Mouse (Mus musculus): ENCODE data around the gene Gucd1.
"Not testable (repeated sequence)": the region's sequence is repeated elsewhere in the genome, so short reads cannot be mapped to it uniquely, and the experiment has no call there.

Gucd1 gene

DNA sequence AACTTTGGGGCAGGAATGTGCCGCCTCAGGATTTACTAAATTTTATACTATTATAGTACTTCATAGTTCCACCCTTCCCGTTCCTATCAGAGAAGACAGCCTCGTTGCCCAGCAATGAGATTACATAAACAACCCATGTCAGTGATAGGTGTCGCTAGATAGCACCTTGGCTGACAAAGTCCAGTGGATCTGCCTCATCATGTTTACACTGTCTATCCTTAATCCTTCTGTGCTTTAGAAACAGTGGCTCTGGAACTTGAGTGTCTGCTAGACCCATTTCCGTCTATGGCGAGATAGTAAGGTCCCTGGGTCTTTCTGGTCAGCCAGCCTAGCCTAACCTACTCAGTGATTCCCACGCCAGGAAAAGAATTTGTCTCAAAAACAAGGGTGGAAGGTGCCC, 17.4 kb downstream of the Gucd1 start:
- DNase-seq: no peak

- no peak for DNase-seq
These were observed 18.0 kb downstream of the Gucd1 start for GRCm38 (mm10) chr10:75499791-75500190.

GRCm38 (mm10) chr10:75499214-75499613, 18.6 kb downstream of the Gucd1 start:
- not testable (repeated sequence) for DNase-seq

DNA sequence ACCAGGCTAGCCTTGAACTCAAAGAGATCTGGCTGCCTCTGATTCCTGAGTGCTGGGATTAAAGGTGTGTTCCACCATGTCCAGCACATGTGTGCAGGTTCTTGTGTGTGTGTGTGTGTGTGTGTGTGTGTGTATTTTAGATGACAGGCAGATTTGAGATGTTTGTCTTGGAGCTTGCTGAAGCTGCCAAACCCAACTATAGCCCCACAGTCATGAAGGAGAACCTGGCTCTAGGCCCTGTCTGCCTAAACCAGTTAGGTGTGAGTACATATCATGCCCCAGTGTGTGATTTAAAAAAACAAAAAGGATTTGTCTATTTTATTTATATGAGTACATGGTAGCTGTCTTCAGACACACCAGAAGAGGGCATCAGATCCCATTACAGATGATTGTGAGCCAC, 21.9 kb downstream of the Gucd1 start:
- DNase-seq: no peak

DNA sequence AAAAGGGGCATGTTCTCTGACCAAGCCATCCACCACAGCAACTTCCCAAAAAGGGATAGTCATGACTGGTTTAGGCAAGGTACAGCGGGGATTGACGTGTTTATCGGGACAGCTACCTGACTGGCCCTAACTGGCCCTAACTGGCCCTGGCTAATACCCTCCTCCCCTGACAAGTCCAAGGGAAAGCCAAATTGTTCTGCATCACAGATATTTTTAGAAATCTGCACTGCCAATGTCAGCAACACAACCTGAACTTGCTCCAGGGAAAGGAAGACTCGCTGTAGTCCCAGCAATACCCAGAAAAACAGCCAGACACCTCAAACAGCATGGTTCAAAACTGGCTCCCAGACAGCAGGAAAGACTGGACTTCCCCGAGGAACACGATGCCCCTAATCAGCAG, 22.5 kb downstream of the Gucd1 start:
- DNase-seq: no peak

DNA sequence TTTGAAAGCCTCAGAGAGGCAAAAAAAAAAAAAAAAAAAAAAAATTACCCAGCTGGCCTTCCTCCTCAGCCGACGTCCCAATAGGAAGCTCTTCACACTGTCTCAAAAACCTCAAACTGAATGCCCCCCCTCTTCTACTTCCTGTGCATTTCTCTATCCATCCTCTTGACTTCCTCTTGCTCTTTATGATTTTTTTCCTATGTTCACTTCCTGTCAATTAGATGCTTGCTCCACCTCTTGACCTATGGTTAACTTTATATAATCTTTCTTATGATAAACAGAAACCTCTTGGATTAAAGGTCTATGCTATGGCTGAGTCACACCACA, 25.9 kb downstream of the Gucd1 start:
- no peak for DNase-seq

DNA sequence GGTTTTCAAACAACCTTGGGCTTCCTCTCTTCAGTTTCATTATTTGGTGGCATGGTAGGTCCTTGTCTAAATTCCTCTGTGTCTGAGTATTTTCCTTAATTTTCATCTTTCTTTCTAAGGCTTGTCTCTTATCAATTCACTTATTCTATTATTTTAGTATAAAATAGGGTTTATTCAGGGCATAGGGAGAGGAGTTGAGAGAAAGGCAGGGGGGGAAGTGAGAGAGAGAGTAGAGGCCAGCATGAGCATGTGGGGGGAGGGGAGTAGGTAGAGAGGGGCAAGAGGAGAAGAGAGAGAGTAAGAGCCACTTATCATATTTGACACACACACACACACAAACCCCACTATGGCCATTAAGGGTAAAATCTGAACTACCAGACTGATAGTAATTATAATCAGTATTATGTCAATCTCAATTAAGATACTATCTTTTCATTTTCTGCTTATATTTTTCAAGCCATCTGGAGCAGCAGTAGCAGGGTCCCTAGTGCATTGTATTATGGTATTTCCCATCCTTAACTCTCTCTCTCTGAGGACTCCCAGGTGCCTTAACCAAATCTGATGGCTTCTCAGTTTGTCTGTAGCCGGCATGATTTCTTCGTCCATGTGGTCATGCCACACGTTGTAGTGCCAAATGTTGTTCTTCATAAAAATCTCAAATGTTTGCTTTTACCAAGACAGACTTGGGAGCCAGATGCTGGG, 26.4 kb downstream of the Gucd1 start:
- DNase-seq: no peak

DNA sequence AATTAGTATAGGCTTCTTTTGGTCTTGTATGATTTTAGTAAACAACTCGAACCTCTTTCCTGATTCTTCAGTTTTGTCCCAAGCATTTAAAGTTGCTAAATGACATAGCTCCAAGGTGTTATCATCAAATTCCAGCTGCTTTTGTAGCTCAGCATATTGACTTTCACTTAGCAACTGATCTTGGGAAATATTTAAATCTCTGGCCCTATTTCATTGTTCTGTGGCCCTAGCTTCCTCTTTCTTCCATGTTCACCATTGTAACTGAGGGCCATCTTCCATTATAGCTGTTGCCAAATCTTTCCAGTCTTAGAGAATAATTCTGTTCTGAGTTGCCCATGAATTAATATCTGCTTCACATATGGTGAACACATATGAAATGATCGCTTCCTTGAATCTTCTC, 27.0 kb downstream of the Gucd1 start:
- DNase-seq: no peak

DNA sequence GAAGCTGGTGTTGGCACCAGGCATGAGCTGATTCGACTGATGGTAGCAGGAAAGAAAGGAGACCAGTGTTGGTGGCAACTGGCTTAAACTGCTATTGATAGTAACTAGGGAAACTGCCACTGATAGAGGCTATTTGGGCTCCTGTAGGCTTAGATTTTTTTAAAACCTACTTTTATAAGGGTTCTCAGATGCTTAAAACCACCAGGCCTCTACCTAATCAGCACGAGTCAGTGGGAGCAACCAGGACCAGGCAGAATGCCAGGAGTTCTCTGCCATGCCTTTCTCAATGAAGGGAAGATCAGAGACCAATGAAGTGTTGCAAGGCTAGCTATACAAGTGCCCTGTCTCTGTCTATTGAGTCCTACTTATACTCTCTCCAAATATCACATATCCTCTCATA, 28.2 kb downstream of the Gucd1 start:
- DNase-seq: no peak

GRCm38 (mm10) chr10:75487131-75487530, 30.6 kb downstream of the Gucd1 start:
- DNase-seq: no peak

- DNase-seq: peak; percentile 80
These were observed 31.4 kb downstream of the Gucd1 start for GRCm38 (mm10) chr10:75486086-75486979.

DNA sequence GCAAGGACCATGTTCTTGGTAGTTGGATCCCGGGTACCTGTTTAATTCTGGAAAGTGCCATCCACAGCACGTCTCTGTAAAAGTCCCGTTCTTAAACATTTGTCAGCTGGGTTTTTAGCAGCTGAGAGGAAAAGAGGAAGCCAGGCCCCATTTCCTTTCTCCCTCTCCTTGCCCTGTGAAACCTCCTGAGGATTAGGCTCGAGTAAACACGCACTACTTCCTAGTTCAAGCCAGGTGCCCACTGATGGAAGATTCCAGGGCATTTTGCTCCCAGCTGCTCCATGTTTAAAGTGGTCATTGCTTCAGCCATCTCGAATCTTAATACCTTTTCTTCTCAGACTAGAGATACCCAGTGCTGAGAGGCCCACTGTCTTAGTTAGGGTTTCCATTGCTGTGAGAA, 33.0 kb downstream of the Gucd1 start:
- no peak for DNase-seq

GRCm38 (mm10) chr10:75484066-75484465, 33.7 kb downstream of the Gucd1 start:
- DNase-seq: no peak

- DNase-seq: no peak
These were observed 34.8 kb downstream of the Gucd1 start for GRCm38 (mm10) chr10:75482919-75483483.

DNA sequence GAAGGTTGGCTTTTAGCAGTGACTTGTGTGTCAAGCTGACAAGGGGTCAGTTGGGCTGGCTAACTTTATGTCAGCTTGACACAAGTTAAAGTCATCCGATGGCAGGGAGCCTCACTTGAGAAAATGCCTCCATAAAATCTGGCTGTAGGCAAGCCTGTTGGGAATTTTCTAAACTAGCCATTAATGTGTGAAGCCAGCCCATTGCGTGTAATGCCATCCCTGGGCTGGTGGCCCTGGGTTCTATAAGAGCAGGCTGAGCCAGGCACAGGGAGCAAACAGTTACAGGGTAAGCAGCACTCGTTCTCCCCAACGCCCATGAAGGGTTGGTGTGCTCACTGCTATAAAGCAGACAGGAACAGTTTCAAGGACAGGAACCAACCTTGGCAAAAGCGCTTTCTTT, 35.5 kb downstream of the Gucd1 start:
- no peak for DNase-seq

- no peak for DNase-seq
These were observed 36.1 kb downstream of the Gucd1 start for GRCm38 (mm10) chr10:75481703-75482102.

- DNase-seq: no peak
These were observed 37.8 kb downstream of the Gucd1 start for GRCm38 (mm10) chr10:75479955-75480354.

GRCm38 (mm10) chr10:75477034-75477433, 40.7 kb downstream of the Gucd1 start:
- DNase-seq: peak; percentile 17

GRCm38 (mm10) chr10:75475139-75475850, 42.5 kb downstream of the Gucd1 start:
- DNase-seq: not testable (repeated sequence)

DNA sequence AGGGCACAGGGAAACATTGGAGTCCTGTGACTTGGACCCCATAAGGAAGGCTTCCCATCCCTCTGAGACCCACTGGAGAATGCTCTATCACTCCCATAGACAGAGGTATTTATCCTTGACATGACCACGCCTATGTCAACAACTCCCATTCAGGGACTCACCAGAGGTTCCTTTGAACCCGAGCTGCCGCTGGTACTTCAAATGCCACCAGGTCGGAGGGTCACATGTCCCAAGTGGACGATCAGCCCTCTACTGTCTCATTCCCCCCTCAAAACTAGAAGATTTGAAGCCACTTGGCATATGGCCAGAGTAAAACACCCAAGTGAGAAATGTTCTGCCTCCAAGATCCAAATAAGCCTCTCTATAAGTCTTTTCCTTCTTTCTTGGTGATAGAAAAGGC, 43.2 kb downstream of the Gucd1 start:
- no peak for DNase-seq

- no peak for DNase-seq
These were observed 44.4 kb downstream of the Gucd1 start for GRCm38 (mm10) chr10:75473411-75473810.

GRCm38 (mm10) chr10:75465781-75466550, 51.8 kb downstream of the Gucd1 start:
- DNase-seq: peak; percentile 32

- no peak for DNase-seq
These were observed 55.0 kb downstream of the Gucd1 start for GRCm38 (mm10) chr10:75462728-75463127.

Measured in embryo, embryonic 11 days (tissue).